Mouse (Mus musculus): Measurements from ENCODE around the gene Rasgef1b.

The Rasgef1b gene

GRCm38 (mm10) chr5:99598470-99599110, 130.3 kb downstream of the Rasgef1b start:
- no peak for DNase-seq

- no peak for DNase-seq
These were observed 131.2 kb downstream of the Rasgef1b start for GRCm38 (mm10) chr5:99597701-99598100.

- DNase-seq: no peak
These were observed 137.5 kb downstream of the Rasgef1b start for GRCm38 (mm10) chr5:99591348-99591747.

GRCm38 (mm10) chr5:99590539-99590938, 138.3 kb downstream of the Rasgef1b start:
- DNase-seq: no peak

GRCm38 (mm10) chr5:99587994-99588393, 140.9 kb downstream of the Rasgef1b start:
- no peak for DNase-seq

GRCm38 (mm10) chr5:99587589-99587988, 141.3 kb downstream of the Rasgef1b start:
- DNase-seq: no peak

- no peak for DNase-seq
These were observed 142.6 kb downstream of the Rasgef1b start for GRCm38 (mm10) chr5:99586287-99586686.

GRCm38 (mm10) chr5:99585166-99585898, 143.5 kb downstream of the Rasgef1b start:
- DNase-seq: no peak

GRCm38 (mm10) chr5:99584266-99584665, 144.6 kb downstream of the Rasgef1b start:
- no peak for DNase-seq

GRCm38 (mm10) chr5:99582055-99582454, 146.8 kb downstream of the Rasgef1b start:
- no peak for DNase-seq

GRCm38 (mm10) chr5:99578692-99579091, 150.2 kb downstream of the Rasgef1b start:
- peak; percentile 3 to 6 for DNase-seq

- DNase-seq: no peak
These were observed 153.0 kb downstream of the Rasgef1b start for GRCm38 (mm10) chr5:99575897-99576296.

- DNase-seq: no peak
These were observed 164.2 kb downstream of the Rasgef1b start for GRCm38 (mm10) chr5:99564501-99565323.

- DNase-seq: no peak
These were observed 166.8 kb downstream of the Rasgef1b start for GRCm38 (mm10) chr5:99562096-99562495.

- DNase-seq: no peak
These were observed 169.1 kb downstream of the Rasgef1b start for GRCm38 (mm10) chr5:99559814-99560213.

- no peak for DNase-seq
These were observed 170.6 kb downstream of the Rasgef1b start for GRCm38 (mm10) chr5:99558231-99558630.

- no peak for DNase-seq
These were observed 176.2 kb downstream of the Rasgef1b start for GRCm38 (mm10) chr5:99552645-99553044.

GRCm38 (mm10) chr5:99544664-99545494, 184.0 kb downstream of the Rasgef1b start:
- no peak for DNase-seq

GRCm38 (mm10) chr5:99541999-99542765, 186.7 kb downstream of the Rasgef1b start:
- no peak for DNase-seq

- DNase-seq: no peak
These were observed 187.5 kb downstream of the Rasgef1b start for GRCm38 (mm10) chr5:99541321-99541895.

GRCm38 (mm10) chr5:99533416-99533815, 195.4 kb downstream of the Rasgef1b start:
- DNase-seq: no peak

All from thymus, postnatal 36 days (tissue).